Mouse (Mus musculus) kidney, embryonic 16.5 days (tissue): ENCODE data around the gene Zmynd10. TPM values are rescaled to one million over a fixed set of nuclear protein-coding genes. Genes with fewer than 3 reads are reported as not detected.
A peak's percentile ranks its signal among the peaks of the same experiment; 100 is the strongest.

Source experiments
- ATAC-seq: fragments of 200-750 bp; cut with Nextera tagmentation; 2 replicates; pipeline ENCODE4 v1.8.0; 2017; ENCODE audit warnings: moderate TSS enrichment; ENCODE audit not compliant: low FRiP score, low TSS enrichment
- H3K27ac ChIP-seq: fragments of 300-500 bp; sonication (generic); 2 replicates; pipeline ENCODE4 v1.5.1; 2014; ENCODE audit warnings: low read length
- H3K27me3 ChIP-seq: fragments of 300-500 bp; sonication (generic); 2 replicates; pipeline ENCODE4 v1.6.1; 2014; ENCODE audit warnings: low read length, control low read depth, mixed read lengths; ENCODE audit not compliant: insufficient read depth
- H3K36me3 ChIP-seq: fragments of 300-500 bp; sonication (generic); 2 replicates; pipeline ENCODE4 v1.6.1; 2014; ENCODE audit warnings: low read length, control low read depth, mixed read lengths; ENCODE audit not compliant: insufficient read depth
- H3K4me1 ChIP-seq: fragments of 300-500 bp; sonication (generic); 2 replicates; pipeline ENCODE4 v1.6.1; 2014; ENCODE audit warnings: low read length, control low read depth, mixed read lengths; ENCODE audit not compliant: insufficient read depth
- H3K4me2 ChIP-seq: fragments of 300-500 bp; sonication (generic); replicated peaks from 2 replicates; pipeline ENCODE4 v1.6.1; 2014; ENCODE audit warnings: low read depth, low read length
- H3K4me3 ChIP-seq: fragments of 300-500 bp; sonication (generic); 2 replicates; pipeline ENCODE4 v1.5.1; 2014; ENCODE audit warnings: mild to moderate bottlenecking, low read length
- H3K9ac ChIP-seq: fragments of 300-500 bp; sonication (generic); replicated peaks from 2 replicates; pipeline ENCODE4 v1.6.1; 2014; ENCODE audit warnings: low read length
- H3K9me3 ChIP-seq: fragments of 300-500 bp; sonication (generic); 2 replicates; pipeline ENCODE4 v1.6.1; 2016; ENCODE audit warnings: low read length, control low read depth
- WGBS: fragments of 180-500 bp; shearing (Covaris S2); extraction: QIAGEN DNeasy Blood & Tissue Kit; methylation state at CpG from one replicate; pipeline ENCODE4 v1.1.7; 2014; 5-methylcytosine and 5-hydroxymethylcytosine counted together
- polyA plus RNA-seq: library from polyadenylated mRNA; unstranded; fragments of >200 nt; fragmentation: Nextera tagmentation; extraction: Ambion mirVana; gene quantifications from 2 replicates; pipeline ENCODE4 v1.2.1, GENCODE M21; 2015

Gene Zmynd10
- polyA plus RNA-seq, 1 experiment from 2014 or later: 3.3 TPM

GRCm38 (mm10) chr9:107545199-107545598, 1.9 kb upstream of the Zmynd10 start:
- Histone ChIP-seq H3K4me2 (no peak overlapping the region), H3K9ac (no peak overlapping the region), H3K27ac (no peak overlapping the region), H3K9me3 (no peaks in the 10 kb centered on the region), H3K4me1 (peaks cover 33% of the 10 kb centered on the region), H3K36me3 (peaks cover 17% of the 10 kb centered on the region; the same call in 1 of the 2 replicates), H3K4me3 (no peak overlapping the region), H3K27me3 (no peaks in the 10 kb centered on the region)
- 83% methylated on average over 10 of the region's 10 CpGs for WGBS
- no peak for ATAC-seq

GRCm38 (mm10) chr9:107545602-107546001, 1.5 kb upstream of the Zmynd10 start:
- Histone ChIP-seq H3K4me3 (no peak overlapping the region), H3K27ac (no peak overlapping the region), H3K9ac (no peak overlapping the region), H3K4me1 (peaks cover 37% of the 10 kb centered on the region), H3K9me3 (no peaks in the 10 kb centered on the region), H3K4me2 (no peak overlapping the region), H3K36me3 (peaks cover 17% of the 10 kb centered on the region; the same call in 1 of the 2 replicates), H3K27me3 (no peaks in the 10 kb centered on the region)
- ATAC-seq: no peak
- 4% methylated on average over 3 of the region's 3 CpGs for WGBS

- Histone ChIP-seq H3K27me3 (no peaks in the 10 kb centered on the region), H3K27ac (no peak overlapping the region), H3K4me1 (peaks cover 45% of the 10 kb centered on the region), H3K4me2 (no peak overlapping the region), H3K9me3 (no peaks in the 10 kb centered on the region), H3K4me3 (no peak overlapping the region), H3K36me3 (peaks cover 17% of the 10 kb centered on the region; the same call in 1 of the 2 replicates), H3K9ac (no peak overlapping the region)
- WGBS: 81% methylated on average over 5 of the region's 5 CpGs
- no peak for ATAC-seq
Measured at GRCm38 (mm10) chr9:107547957-107548356, 859 bp downstream of the Zmynd10 start.

GRCm38 (mm10) chr9:107548820-107549219, 1.7 kb downstream of the Zmynd10 start:
- H3K9me3 ChIP-seq: no peaks in the 10 kb centered on the region
- peaks cover 14% of the 10 kb centered on the region; the same call in 1 of the 2 replicates for H3K36me3 ChIP-seq
- ATAC-seq: no peak
- H3K27ac ChIP-seq: no peak overlapping the region
- no peak overlapping the region for H3K9ac ChIP-seq
- no peaks in the 10 kb centered on the region for H3K27me3 ChIP-seq
- WGBS: 86% methylated on average over 10 of the region's 10 CpGs
- peaks cover 50% of the 10 kb centered on the region for H3K4me1 ChIP-seq
- H3K4me2 ChIP-seq: no peak overlapping the region
- no peak overlapping the region for H3K4me3 ChIP-seq

GRCm38 (mm10) chr9:107549297-107550074, 2.4 kb downstream of the Zmynd10 start:
- H3K27ac ChIP-seq: no peak overlapping the region
- no peak overlapping the region for H3K4me3 ChIP-seq
- no peaks in the 10 kb centered on the region for H3K27me3 ChIP-seq
- no peak overlapping the region for H3K4me2 ChIP-seq
- ATAC-seq: no peak
- peaks cover 53% of the 10 kb centered on the region for H3K4me1 ChIP-seq
- no peaks in the 10 kb centered on the region for H3K9me3 ChIP-seq
- H3K9ac ChIP-seq: no peak overlapping the region
- 80% methylated on average over 20 of the region's 20 CpGs for WGBS
- H3K36me3 ChIP-seq: peaks cover 7% of the 10 kb centered on the region; the same call in 1 of the 2 replicates

- ATAC-seq: no peak
- H3K27me3 ChIP-seq: no peaks in the 10 kb centered on the region
- H3K4me1 ChIP-seq: peaks cover 54% of the 10 kb centered on the region
- H3K9me3 ChIP-seq: no peaks in the 10 kb centered on the region
- H3K4me3 ChIP-seq: peak overlapping the region; percentile 62
- H3K36me3 ChIP-seq: no peaks in the 10 kb centered on the region
- WGBS: 37% methylated on average over 23 of the region's 23 CpGs
- peak overlapping the region; percentile 87 for H3K9ac ChIP-seq
- peak overlapping the region; percentile 47 for H3K27ac ChIP-seq
- H3K4me2 ChIP-seq: peak overlapping the region; percentile 95
Measured at GRCm38 (mm10) chr9:107550491-107551116, 3.5 kb downstream of the Zmynd10 start.

- H3K4me1 ChIP-seq: peaks cover 61% of the 10 kb centered on the region
Measured at GRCm38 (mm10) chr9:107551117-107551889, 4.2 kb downstream of the Zmynd10 start, which contains the start of gene Rassf1. Gene Rassf1, plus strand, starts transcription at chr9:107551555.

GRCm38 (mm10) chr9:107551890-107552355, 4.8 kb downstream of the Zmynd10 start:
- Histone ChIP-seq H3K36me3 (no peaks in the 10 kb centered on the region), H3K27ac (peak overlapping the region; percentile 57), H3K27me3 (no peaks in the 10 kb centered on the region), H3K9me3 (no peaks in the 10 kb centered on the region), H3K4me2 (peak overlapping the region; percentile 95), H3K9ac (peak overlapping the region; percentile 87), H3K4me3 (peak overlapping the region; percentile 62), H3K4me1 (peaks cover 62% of the 10 kb centered on the region)
- ATAC-seq: no peak
- WGBS: 8% methylated on average over 8 of the region's 8 CpGs

More at GRCm38 (mm10) chr9:107551117-107551889, 4.2 kb downstream of the Zmynd10 start, which contains the start of gene Rassf1:
- Histone ChIP-seq H3K4me3 (peak within 1 kb of the TSS; percentile 62), H3K27ac (peak within 1 kb of the TSS; percentile 57), H3K9me3 (no peaks in the 10 kb centered on the region), H3K27me3 (no peaks in the 10 kb centered on the region), H3K4me2 (peak within 1 kb of the TSS; percentile 95), H3K36me3 (no peaks in the 10 kb centered on the region), H3K9ac (peak within 1 kb of the TSS; percentile 87)
- WGBS: 1% methylated on average over 63 of the region's 63 CpGs
- ATAC-seq: peak; percentile 35

GRCm38 (mm10) chr9:107552690-107553393, 5.7 kb downstream of the Zmynd10 start:
- H3K27ac ChIP-seq: peak overlapping the region; percentile 99
- peak overlapping the region; percentile 95 for H3K4me2 ChIP-seq
- no peaks in the 10 kb centered on the region for H3K27me3 ChIP-seq
- H3K9ac ChIP-seq: peak overlapping the region; percentile 83
- H3K9me3 ChIP-seq: no peaks in the 10 kb centered on the region
- H3K4me3 ChIP-seq: peak overlapping the region; percentile 81
- H3K4me1 ChIP-seq: peaks cover 56% of the 10 kb centered on the region
- H3K36me3 ChIP-seq: peaks cover 7% of the 10 kb centered on the region
- ATAC-seq: no peak
- 66% methylated on average over 5 of the region's 5 CpGs for WGBS
